In the genomic region with DNA sequence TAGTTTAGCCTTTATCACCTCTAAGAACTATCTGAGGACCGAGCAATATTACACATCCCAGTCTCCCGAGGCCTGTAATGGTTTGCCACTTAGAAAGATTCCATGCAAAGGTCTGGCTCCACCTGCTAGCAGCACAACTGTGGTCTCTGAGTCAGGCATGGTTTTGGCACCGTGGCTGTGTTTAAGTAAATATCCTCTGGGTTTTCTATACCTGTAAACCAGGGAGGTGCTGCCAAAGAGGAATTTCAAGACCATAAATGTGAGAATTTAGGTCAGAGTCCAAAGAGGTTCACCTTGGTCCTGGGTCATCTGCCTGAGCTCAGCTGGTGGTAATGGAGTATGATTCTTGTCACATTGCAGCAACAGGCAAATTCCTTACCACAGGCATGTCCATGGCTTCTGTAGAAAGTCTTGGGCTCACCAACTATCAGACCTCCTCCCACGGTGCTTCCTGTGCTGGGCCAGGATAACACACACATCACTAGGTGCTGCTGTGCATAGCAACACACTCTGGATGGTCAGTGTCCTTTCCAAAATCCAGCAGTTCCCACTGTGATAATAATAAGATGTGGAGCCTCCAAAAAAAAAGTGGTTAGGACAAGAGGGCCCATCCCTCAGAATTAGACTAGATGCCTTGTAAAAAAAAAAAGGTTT, we compare ENCODE assay signal across 10 mouse cellular contexts.
"Had no signal": no experiment of that assay in that cellular context is flagged by ENCODE, and none has a peak within 500 bp of the region (broad histone marks: within the 10 kb centered on the region; RNA-seq: fewer than 3 reads in every experiment).

No protein-coding gene starts in this region.

- DNase-seq: lung, adult 18-20 months; lung, embryonic 14.5 days; lung, postnatal 10 days; lung, postnatal 4 days; midbrain, embryonic 14.5 days; retina, postnatal 1 day; right cerebral cortex, adult 18-20 months; thymus, adult 2 months; thymus, postnatal 25 days; thymus, postnatal 4 days had no signal
